Mouse (Mus musculus) stomach, embryonic 15.5 days (tissue): ENCODE measurements around the gene Hrc. TPM values are rescaled to one million over a fixed set of nuclear protein-coding genes. Genes with fewer than 3 reads are reported as not detected.

ENCODE experiments used
- ATAC-seq: fragments of 200-750 bp; cut with Nextera tagmentation; 2 replicates; pipeline ENCODE4 v1.8.0; 2017; ENCODE audit warnings: low read depth, moderate number of reproducible peaks, moderate TSS enrichment; ENCODE audit not compliant: insufficient read depth, low FRiP score
- H3K27ac ChIP-seq: fragments of 300-500 bp; sonication (generic); 2 replicates; pipeline ENCODE4 v1.5.1; 2015; ENCODE audit warnings: mild to moderate bottlenecking, inconsistent platforms
- H3K27me3 ChIP-seq: fragments of 300-500 bp; sonication (generic); replicated peaks from 2 replicates; pipeline ENCODE4 v1.6.1; 2015; ENCODE audit warnings: inconsistent platforms
- H3K36me3 ChIP-seq: fragments of 300-500 bp; sonication (generic); 2 replicates; pipeline ENCODE4 v1.6.1; 2015; ENCODE audit warnings: inconsistent platforms
- H3K4me1 ChIP-seq: fragments of 300-500 bp; sonication (generic); 2 replicates; pipeline ENCODE4 v1.6.1; 2015; ENCODE audit warnings: inconsistent platforms
- H3K4me2 ChIP-seq: fragments of 300-500 bp; sonication (generic); 2 replicates; pipeline ENCODE4 v1.6.1; 2015; ENCODE audit warnings: mild to moderate bottlenecking, inconsistent platforms
- H3K4me3 ChIP-seq: fragments of 300-500 bp; sonication (generic); replicated peaks from 2 replicates; pipeline ENCODE4 v1.5.1; 2015; ENCODE audit warnings: inconsistent platforms
- H3K9ac ChIP-seq: fragments of 300-500 bp; sonication (generic); 2 replicates; pipeline ENCODE4 v1.6.1; 2015; ENCODE audit warnings: inconsistent platforms
- H3K9me3 ChIP-seq: fragments of 300-500 bp; sonication (generic); 2 replicates; pipeline ENCODE4 v1.6.1; 2016; ENCODE audit warnings: inconsistent platforms
- WGBS: fragments of 180-500 bp; shearing (Covaris S2); methylation state at CpG from one replicate; pipeline ENCODE4 v1.1.7; 2015; 5-methylcytosine and 5-hydroxymethylcytosine counted together
- polyA plus RNA-seq: library from polyadenylated mRNA; unstranded; fragments of >200 nt; fragmentation: Nextera tagmentation; extraction: Ambion mirVana; gene quantifications from 2 replicates; pipeline ENCODE4 v1.2.1, GENCODE M21; 2015

Gene Hrc
- polyA plus RNA-seq, 1 experiment from 2014 or later, result 1.4 TPM

- Histone ChIP-seq H3K4me1 (peaks cover 43% of the 10 kb centered on the region), H3K36me3 (no peaks in the 10 kb centered on the region), H3K4me3 (no peak overlapping the region), H3K4me2 (peak overlapping the region; percentile 33), H3K9me3 (no peaks in the 10 kb centered on the region), H3K9ac (0 out of 2 replicates have a peak overlapping the region, but pooled peaks have one; percentile 0), H3K27ac (peak overlapping the region; percentile 97), H3K27me3 (no peaks in the 10 kb centered on the region)
- WGBS, result 10% methylated on average over 3 of the region's 3 CpGs
- ATAC-seq, result no peak
Observed at GRCm38 (mm10) chr7:45334605-45335004, 485 bp upstream of the Hrc start.

GRCm38 (mm10) chr7:45336319-45336718, 1.2 kb downstream of the Hrc start:
- no peak for ATAC-seq
- no peaks in the 10 kb centered on the region for H3K9me3 ChIP-seq
- no peak overlapping the region for H3K9ac ChIP-seq
- H3K27me3 ChIP-seq, result no peaks in the 10 kb centered on the region
- H3K4me1 ChIP-seq, result peaks cover 59% of the 10 kb centered on the region
- no peak overlapping the region for H3K4me2 ChIP-seq
- no peak overlapping the region for H3K27ac ChIP-seq
- WGBS, result 87% methylated on average over 4 of the region's 4 CpGs
- H3K36me3 ChIP-seq, result no peaks in the 10 kb centered on the region
- H3K4me3 ChIP-seq, result no peak overlapping the region

- peak overlapping the region; percentile 91; the same call in 1 of the 2 replicates for H3K4me2 ChIP-seq
- no peak for ATAC-seq
- WGBS, result 18% methylated on average over 4 of the region's 4 CpGs
- H3K9me3 ChIP-seq, result no peaks in the 10 kb centered on the region
- H3K36me3 ChIP-seq, result no peaks in the 10 kb centered on the region
- no peak overlapping the region for H3K27ac ChIP-seq
- peaks cover 57% of the 10 kb centered on the region for H3K4me1 ChIP-seq
- no peak overlapping the region for H3K9ac ChIP-seq
- H3K27me3 ChIP-seq, result no peaks in the 10 kb centered on the region
- H3K4me3 ChIP-seq, result 0 out of 2 replicates have a peak overlapping the region, but pooled peaks have one; percentile 58
Observed at GRCm38 (mm10) chr7:45337469-45337868, 2.4 kb downstream of the Hrc start.

GRCm38 (mm10) chr7:45338161-45338911, 3.2 kb downstream of the Hrc start:
- peaks cover 55% of the 10 kb centered on the region for H3K4me1 ChIP-seq
- peak; percentile 34 for ATAC-seq
- no peaks in the 10 kb centered on the region for H3K36me3 ChIP-seq
- H3K27me3 ChIP-seq, result no peaks in the 10 kb centered on the region
- no peaks in the 10 kb centered on the region for H3K9me3 ChIP-seq
- peak overlapping the region; percentile 71 for H3K27ac ChIP-seq
- H3K9ac ChIP-seq, result no peak overlapping the region
- WGBS, result 4% methylated on average over 14 of the region's 14 CpGs
- H3K4me2 ChIP-seq, result peak overlapping the region; percentile 91
- peak overlapping the region; percentile 58 for H3K4me3 ChIP-seq

GRCm38 (mm10) chr7:45339410-45340065, 4.4 kb downstream of the Hrc start:
- H3K4me2 ChIP-seq, result peak overlapping the region; percentile 91
- H3K27ac ChIP-seq, result peak overlapping the region; percentile 71
- H3K27me3 ChIP-seq, result no peaks in the 10 kb centered on the region
- H3K36me3 ChIP-seq, result no peaks in the 10 kb centered on the region
- peaks cover 46% of the 10 kb centered on the region for H3K4me1 ChIP-seq
- H3K4me3 ChIP-seq, result peak overlapping the region; percentile 58
- ATAC-seq, result peak; percentile 69
- peak overlapping the region; percentile 42; the same call in 1 of the 2 replicates for H3K9ac ChIP-seq
- 2% methylated on average over 38 of the region's 39 CpGs for WGBS
- H3K9me3 ChIP-seq, result no peaks in the 10 kb centered on the region

GRCm38 (mm10) chr7:45340066-45340442, 5.0 kb downstream of the Hrc start:
- no peaks in the 10 kb centered on the region for H3K27me3 ChIP-seq
- H3K27ac ChIP-seq, result peak overlapping the region; percentile 51
- peaks cover 41% of the 10 kb centered on the region for H3K4me1 ChIP-seq
- WGBS, result under 1% methylated on average over 11 of the region's 11 CpGs
- H3K4me2 ChIP-seq, result peak overlapping the region; percentile 91
- no peak overlapping the region for H3K9ac ChIP-seq
- no peaks in the 10 kb centered on the region for H3K36me3 ChIP-seq
- ATAC-seq, result no peak
- H3K9me3 ChIP-seq, result no peaks in the 10 kb centered on the region
- H3K4me3 ChIP-seq, result peak overlapping the region; percentile 58

GRCm38 (mm10) chr7:45340669-45341068, 5.6 kb downstream of the Hrc start:
- Histone ChIP-seq H3K27ac (peak overlapping the region; percentile 51), H3K27me3 (no peaks in the 10 kb centered on the region)
- 3% methylated on average over 11 of the region's 11 CpGs for WGBS

GRCm38 (mm10) chr7:45341303-45341702, 6.2 kb downstream of the Hrc start:
- WGBS, result 3% methylated on average over 8 of the region's 8 CpGs
- Histone ChIP-seq H3K27ac (peak overlapping the region; percentile 51), H3K9me3 (no peaks in the 10 kb centered on the region), H3K9ac (no peak overlapping the region), H3K4me3 (peak overlapping the region; percentile 58; the same call in 1 of the 2 replicates), H3K4me2 (peak overlapping the region; percentile 91), H3K27me3 (no peaks in the 10 kb centered on the region), H3K4me1 (peaks cover 38% of the 10 kb centered on the region), H3K36me3 (no peaks in the 10 kb centered on the region)
- ATAC-seq, result peak; percentile 13; the same call in 1 of the 2 replicates

More at GRCm38 (mm10) chr7:45340669-45341068, 5.6 kb downstream of the Hrc start:
- H3K4me3 ChIP-seq, result peak overlapping the region; percentile 58
- no peak overlapping the region for H3K9ac ChIP-seq
- peaks cover 38% of the 10 kb centered on the region for H3K4me1 ChIP-seq
- peak overlapping the region; percentile 91 for H3K4me2 ChIP-seq
- no peaks in the 10 kb centered on the region for H3K9me3 ChIP-seq
- H3K36me3 ChIP-seq, result no peaks in the 10 kb centered on the region
- no peak for ATAC-seq

- H3K4me3 ChIP-seq, result no peak overlapping the region
- H3K4me2 ChIP-seq, result no peak overlapping the region
- no peaks in the 10 kb centered on the region for H3K27me3 ChIP-seq
- no peak overlapping the region for H3K27ac ChIP-seq
- no peaks in the 10 kb centered on the region for H3K36me3 ChIP-seq
- no peak overlapping the region for H3K9ac ChIP-seq
- ATAC-seq, result no peak
- H3K9me3 ChIP-seq, result no peaks in the 10 kb centered on the region
- H3K4me1 ChIP-seq, result peaks cover 38% of the 10 kb centered on the region
- WGBS, result 87% methylated on average over 11 of the region's 11 CpGs
Observed at GRCm38 (mm10) chr7:45342081-45342480, 7.0 kb downstream of the Hrc start.

GRCm38 (mm10) chr7:45343543-45343942, 8.5 kb downstream of the Hrc start:
- Histone ChIP-seq H3K9ac (no peak overlapping the region), H3K36me3 (no peaks in the 10 kb centered on the region), H3K27me3 (no peaks in the 10 kb centered on the region), H3K4me2 (no peak overlapping the region), H3K4me1 (peaks cover 26% of the 10 kb centered on the region), H3K4me3 (no peak overlapping the region), H3K27ac (no peak overlapping the region), H3K9me3 (no peaks in the 10 kb centered on the region)
- ATAC-seq, result no peak
- 21% methylated on average over 13 of the region's 13 CpGs for WGBS

GRCm38 (mm10) chr7:45346905-45347304, 11.8 kb downstream of the Hrc start:
- no peak overlapping the region for H3K4me2 ChIP-seq
- no peaks in the 10 kb centered on the region for H3K4me1 ChIP-seq
- no peak overlapping the region for H3K9ac ChIP-seq
- H3K9me3 ChIP-seq, result no peaks in the 10 kb centered on the region
- ATAC-seq, result no peak
- H3K36me3 ChIP-seq, result no peaks in the 10 kb centered on the region
- 72% methylated on average over 13 of the region's 13 CpGs for WGBS
- no peak overlapping the region for H3K27ac ChIP-seq
- no peaks in the 10 kb centered on the region for H3K27me3 ChIP-seq
- no peak overlapping the region for H3K4me3 ChIP-seq

- no peaks in the 10 kb centered on the region for H3K36me3 ChIP-seq
Observed at GRCm38 (mm10) chr7:45353041-45353440, 18.0 kb downstream of the Hrc start.

More at GRCm38 (mm10) chr7:45353041-45353440, 18.0 kb downstream of the Hrc start:
- H3K27ac ChIP-seq, result no peak overlapping the region
- no peaks in the 10 kb centered on the region for H3K27me3 ChIP-seq
- 18% methylated on average over 5 of the region's 5 CpGs for WGBS
- H3K4me2 ChIP-seq, result no peak overlapping the region
- no peak overlapping the region for H3K9ac ChIP-seq
- no peaks in the 10 kb centered on the region for H3K9me3 ChIP-seq
- H3K4me1 ChIP-seq, result no peaks in the 10 kb centered on the region
- no peak overlapping the region for H3K4me3 ChIP-seq
- ATAC-seq, result no peak
